Mouse (Mus musculus) C2C12 (cell line): ENCODE measurements at regions not wholly inside any gene's neighbourhood (a gene's known extent, or its start where the extent isn't known, plus 50 kb on each side); places are given as distances from the start of the nearest gene placed in this dataset.
A peak's percentile ranks its signal among the peaks of the same experiment; 100 is the strongest.

Experiments
- H3K27me3 ChIP-seq: one replicate; pipeline ENCODE4 v1.6.1; 2011; ENCODE audit not compliant: control insufficient read depth, insufficient read depth, insufficient read length
- H3K36me3 ChIP-seq: one replicate; pipeline ENCODE4 v1.6.1; 2011; ENCODE audit not compliant: control insufficient read depth, insufficient read depth
- H3K4me3 ChIP-seq: one replicate; pipeline ENCODE4 v1.5.1; 2011; ENCODE audit warnings: mild to moderate bottlenecking, control low read depth; ENCODE audit not compliant: poor library complexity, insufficient read depth, severe bottlenecking
- H3K79me2 ChIP-seq: one replicate; pipeline ENCODE4 v1.6.1; 2011; ENCODE audit not compliant: control insufficient read depth, insufficient read depth
- H3K79me3 ChIP-seq: one replicate; pipeline ENCODE4 v1.6.1; 2011; ENCODE audit warnings: low read depth, control low read depth
- H3ac ChIP-seq: one replicate; pipeline ENCODE3; 2011; ENCODE audit warnings: low read depth; ENCODE audit not compliant: control insufficient read depth, insufficient read length
- CEBPB ChIP-seq: IDR thresholded peaks from one replicate; pipeline ENCODE4 v1.6.1; 2011; ENCODE audit warnings: low read depth, mild to moderate bottlenecking, control low read depth, moderate library complexity
- CTCF ChIP-seq: IDR thresholded peaks from one replicate; pipeline ENCODE4 v1.5.1; 2011; ENCODE audit not compliant: control insufficient read depth, insufficient read depth, insufficient read length
- FOSL1 ChIP-seq: IDR thresholded peaks from one replicate; pipeline ENCODE4 v1.8.0; 2011; ENCODE audit warnings: mild to moderate bottlenecking, low read length; ENCODE audit not compliant: poor library complexity, insufficient read depth, severe bottlenecking
- MAX ChIP-seq: IDR thresholded peaks from one replicate; pipeline ENCODE4 v1.6.1; 2011; ENCODE audit warnings: mild to moderate bottlenecking, control low read depth
- MYOD1 ChIP-seq: IDR thresholded peaks from one replicate; pipeline ENCODE4 v1.6.1; 2011; ENCODE audit warnings: low read depth; ENCODE audit not compliant: control insufficient read depth, insufficient read length
- MYOG ChIP-seq: IDR thresholded peaks from one replicate; pipeline ENCODE4 v1.6.1; 2011; ENCODE audit not compliant: control insufficient read depth, insufficient read length; ENCODE audit errors: extremely low read depth
- USF1 ChIP-seq: IDR thresholded peaks from one replicate; pipeline ENCODE4 v1.6.1; 2011; ENCODE audit warnings: low read depth, mild to moderate bottlenecking, control low read depth, moderate library complexity

DNA sequence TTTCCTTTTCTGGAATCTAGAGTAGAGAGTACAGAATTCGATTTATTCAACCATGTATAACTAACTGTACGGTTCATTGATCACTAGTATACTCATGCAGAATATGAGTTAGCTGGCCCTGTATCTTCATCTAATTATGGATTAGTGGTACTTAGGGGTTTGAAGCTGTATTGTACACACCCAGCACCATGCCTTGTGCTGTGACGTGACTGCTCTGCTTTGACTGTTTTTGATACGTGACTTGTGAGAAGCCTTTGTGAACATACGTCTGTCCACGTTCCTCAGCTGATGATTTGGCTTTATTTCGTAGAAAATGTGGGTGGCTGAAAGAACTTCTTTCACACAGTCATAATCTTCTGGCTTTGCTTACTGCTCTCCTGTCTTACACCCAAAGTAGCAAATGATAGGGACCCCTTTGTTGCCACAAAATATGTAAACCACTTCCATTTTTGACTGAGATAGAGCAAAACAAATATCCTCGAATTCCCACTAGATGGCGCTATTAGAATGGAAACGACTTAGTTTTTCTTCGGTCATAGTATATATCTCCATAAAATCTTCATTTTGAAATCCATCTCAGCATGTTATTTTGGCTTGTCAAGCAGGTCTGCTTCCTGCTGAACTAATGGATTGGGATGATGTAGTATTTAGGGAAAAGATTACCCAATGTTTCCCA lies 102.0 kb upstream of the Cwc22 start:
- Histone ChIP-seq H3K79me2 (no peaks in the 10 kb centered on the region), H3K36me3 (no peaks in the 10 kb centered on the region), H3ac (no peak overlapping the region), H3K4me3 (no peak overlapping the region), H3K27me3 (no peaks in the 10 kb centered on the region), H3K79me3 (no peaks in the 10 kb centered on the region)
- no peak for TF ChIP-seq FOSL1
- TF ChIP-seq CTCF = peak; percentile 1

DNA sequence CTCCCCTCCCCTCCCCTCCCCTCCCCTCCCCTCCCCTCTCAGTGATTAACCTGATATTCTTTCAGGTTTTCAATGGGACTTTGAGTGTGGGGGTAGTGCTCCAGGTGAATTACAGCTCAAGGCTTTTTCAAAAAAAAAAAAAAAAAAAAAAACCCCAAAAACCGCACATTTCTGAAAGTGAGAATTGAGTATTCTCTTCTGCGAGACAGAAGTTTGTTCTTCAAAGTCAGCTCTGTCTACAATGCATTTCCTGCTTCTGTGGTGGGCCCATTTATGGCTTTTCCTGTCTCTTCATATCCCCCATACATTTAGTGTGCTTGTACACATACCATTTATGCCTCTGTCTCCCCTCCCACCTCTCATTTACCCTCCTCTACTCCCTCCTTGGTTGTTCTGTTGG lies 81.1 kb upstream of the Cwc22 start:
- H3K79me3 ChIP-seq = no peaks in the 10 kb centered on the region
- H3K27me3 ChIP-seq = no peaks in the 10 kb centered on the region
- TF ChIP-seq MYOD1 (no peak), CTCF (no peak), MYOG (no peak), USF1 (no peak), CEBPB (no peak), MAX (no peak), FOSL1 (no peak)
- H3K79me2 ChIP-seq = no peaks in the 10 kb centered on the region
- H3K36me3 ChIP-seq = no peaks in the 10 kb centered on the region
- H3K4me3 ChIP-seq = no peak overlapping the region
- no peak overlapping the region for H3ac ChIP-seq

DNA sequence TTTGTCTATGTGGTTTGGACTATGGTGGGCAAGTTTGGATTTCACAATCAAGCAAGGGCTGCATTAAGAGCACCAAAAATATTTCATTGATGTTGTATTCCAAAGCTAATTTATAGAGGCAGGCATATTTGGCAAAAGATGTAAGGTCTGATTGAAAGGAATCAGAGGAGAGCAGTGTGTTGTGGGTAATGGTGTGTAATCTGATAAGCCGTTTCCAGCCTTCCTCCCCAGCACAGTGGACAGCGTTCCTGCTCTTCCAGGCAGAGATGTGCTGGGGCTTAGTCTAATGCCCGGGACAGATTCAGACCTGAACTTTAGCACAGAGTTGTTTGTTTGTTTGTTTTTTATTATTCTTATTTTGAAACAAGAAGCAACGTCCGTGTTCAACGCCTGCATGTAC lies 80.6 kb upstream of the Cwc22 start:
- Histone ChIP-seq H3K36me3 (no peaks in the 10 kb centered on the region), H3K27me3 (no peaks in the 10 kb centered on the region), H3K79me3 (no peaks in the 10 kb centered on the region), H3K4me3 (no peak overlapping the region), H3K79me2 (no peaks in the 10 kb centered on the region), H3ac (no peak overlapping the region)
- TF ChIP-seq CTCF = no peak

- no peak for TF ChIP-seq MYOD1
- TF ChIP-seq CTCF = no peak
- TF ChIP-seq USF1 = no peak
- no peak for TF ChIP-seq FOSL1
- no peak for TF ChIP-seq MAX
- TF ChIP-seq MYOG = no peak
- TF ChIP-seq CEBPB = no peak
- Histone ChIP-seq H3ac (no peak overlapping the region), H3K79me3 (no peaks in the 10 kb centered on the region), H3K4me3 (no peak overlapping the region), H3K36me3 (no peaks in the 10 kb centered on the region), H3K27me3 (no peaks in the 10 kb centered on the region), H3K79me2 (no peaks in the 10 kb centered on the region)
Observed at GRCm38 (mm10) chr2:78025651-78026435, 79.7 kb upstream of the Cwc22 start.

DNA sequence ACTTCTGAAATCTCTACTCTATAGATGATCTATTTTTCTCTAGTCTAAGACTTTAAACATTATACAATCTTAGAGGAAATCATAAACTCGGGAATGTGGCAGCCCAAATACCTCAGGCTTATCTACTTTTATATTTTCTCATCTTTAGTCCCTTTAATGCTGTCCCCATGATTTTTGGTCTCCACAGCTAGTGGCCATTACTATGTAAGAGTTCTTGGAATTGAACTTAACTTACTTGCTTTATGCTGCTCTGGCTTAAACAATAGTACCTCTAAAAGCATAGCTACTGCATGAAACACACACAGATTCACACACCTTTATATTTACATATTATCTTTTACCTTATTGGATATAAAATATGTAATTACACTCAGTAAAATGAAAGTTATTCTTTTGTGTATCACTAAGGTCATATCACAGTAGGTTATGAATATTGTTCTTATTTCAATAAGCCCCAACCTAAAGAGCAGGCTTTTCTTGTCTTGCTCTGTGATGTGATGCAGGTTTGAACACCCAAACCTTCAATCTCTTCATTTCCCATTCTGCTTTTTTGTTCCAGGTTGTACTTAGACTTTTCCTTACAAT lies 78.9 kb upstream of the Cwc22 start:
- Histone ChIP-seq H3K27me3 (no peaks in the 10 kb centered on the region), H3K4me3 (no peak overlapping the region), H3K79me3 (no peaks in the 10 kb centered on the region), H3K36me3 (no peaks in the 10 kb centered on the region), H3ac (no peak overlapping the region), H3K79me2 (no peaks in the 10 kb centered on the region)
- TF ChIP-seq MYOD1 = no peak
- TF ChIP-seq USF1 = no peak
- no peak for TF ChIP-seq CEBPB
- TF ChIP-seq FOSL1 = no peak
- no peak for TF ChIP-seq MAX
- no peak for TF ChIP-seq CTCF
- TF ChIP-seq MYOG = no peak

- Histone ChIP-seq H3K79me3 (no peaks in the 10 kb centered on the region), H3K79me2 (no peaks in the 10 kb centered on the region), H3K4me3 (no peak overlapping the region), H3K27me3 (no peaks in the 10 kb centered on the region), H3ac (no peak overlapping the region), H3K36me3 (no peaks in the 10 kb centered on the region)
- TF ChIP-seq FOSL1 (no peak), CEBPB (no peak)
Observed at GRCm38 (mm10) chr2:78023916-78024685, 77.9 kb upstream of the Cwc22 start.
